Mouse (Mus musculus) heart, embryonic 11.5 days (tissue): ENCODE results near the gene Nfam1. TPM values are rescaled to one million over a fixed set of nuclear protein-coding genes. Genes with fewer than 3 reads are reported as not detected.
A peak's percentile ranks its signal among the peaks of the same experiment; 100 is the strongest.

Experiments
- ATAC-seq: fragments of 200-750 bp; cut with Nextera tagmentation; replicated peaks from 2 replicates; pipeline ENCODE4 v1.8.0; 2017; ENCODE audit warnings: moderate library complexity; ENCODE audit not compliant: insufficient number of reproducible peaks, low FRiP score, low TSS enrichment
- H3K27ac ChIP-seq: fragments of 300-500 bp; sonication (generic); 2 replicates; pipeline ENCODE4 v1.5.1; 2014; ENCODE audit warnings: mild to moderate bottlenecking, low read depth, low read length
- H3K27me3 ChIP-seq: fragments of 300-500 bp; sonication (generic); 2 replicates; pipeline ENCODE4 v1.6.1; 2014; ENCODE audit warnings: mild to moderate bottlenecking, low read length, mixed read lengths; ENCODE audit not compliant: control insufficient read depth, insufficient read depth
- H3K36me3 ChIP-seq: fragments of 300-500 bp; sonication (generic); 2 replicates; pipeline ENCODE4 v1.6.1; 2014; ENCODE audit warnings: mild to moderate bottlenecking, low read length, moderate library complexity, mixed read lengths; ENCODE audit not compliant: control insufficient read depth, insufficient read depth
- H3K4me1 ChIP-seq: fragments of 300-500 bp; sonication (generic); 2 replicates; pipeline ENCODE4 v1.6.1; 2014; ENCODE audit warnings: low read length; ENCODE audit not compliant: control insufficient read depth, insufficient read depth
- H3K4me2 ChIP-seq: fragments of 300-500 bp; sonication (generic); 2 replicates; pipeline ENCODE4 v1.6.1; 2014; ENCODE audit warnings: mild to moderate bottlenecking, moderate library complexity
- H3K4me3 ChIP-seq: fragments of 300-500 bp; sonication (generic); 2 replicates; pipeline ENCODE4 v1.5.1; 2014; ENCODE audit warnings: low read depth, low read length
- H3K9ac ChIP-seq: fragments of 300-500 bp; sonication (generic); 2 replicates; pipeline ENCODE4 v1.6.1; 2014; ENCODE audit warnings: mild to moderate bottlenecking, low read depth, low read length, moderate library complexity
- H3K9me3 ChIP-seq: fragments of 300-500 bp; sonication (generic); replicated peaks from 2 replicates; pipeline ENCODE4 v1.6.1; 2016; ENCODE audit warnings: low read length; ENCODE audit not compliant: control insufficient read depth
- WGBS: fragments of 180-500 bp; shearing (Covaris S2); extraction: QIAGEN DNeasy Blood & Tissue Kit; methylation state at CpG from one replicate; pipeline ENCODE4 v1.1.7; 2014; ENCODE audit not compliant: insufficient replicate concordance; 5-methylcytosine and 5-hydroxymethylcytosine counted together
- polyA plus RNA-seq: library from polyadenylated mRNA; unstranded; fragments of >200 nt; fragmentation: Nextera tagmentation; extraction: Ambion mirVana; gene quantifications from 2 replicates; pipeline ENCODE4 v1.2.1, GENCODE M21; 2014

The Nfam1 gene
- polyA plus RNA-seq, 1 experiment from 2014 or later: 1.7 TPM

DNA sequence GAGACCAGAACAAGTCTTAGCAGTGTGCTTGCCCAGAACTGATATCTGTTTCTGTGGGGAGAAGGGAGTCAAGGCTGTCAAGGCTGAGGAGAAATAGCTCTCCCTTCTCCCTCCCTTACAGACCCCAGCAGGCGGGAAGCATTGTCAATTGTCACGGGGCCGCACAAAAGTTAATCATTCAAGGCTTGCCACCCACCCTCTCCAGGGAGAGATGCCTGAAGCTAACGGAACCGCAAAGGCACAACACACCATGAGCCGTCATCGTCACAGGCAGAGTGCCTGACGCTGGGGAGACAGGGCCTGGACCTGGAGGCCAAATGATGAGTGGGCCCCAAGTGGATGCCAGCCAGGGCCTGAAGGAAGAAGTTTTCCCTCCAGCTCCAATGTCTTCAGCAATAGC is 22.7 kb downstream of the Nfam1 start:
- 30% methylated on average over 8 of the region's 8 CpGs for WGBS
- Histone ChIP-seq H3K27ac (no peak overlapping the region), H3K4me2 (0 out of 2 replicates have a peak overlapping the region, but pooled peaks have one; percentile 0)

DNA sequence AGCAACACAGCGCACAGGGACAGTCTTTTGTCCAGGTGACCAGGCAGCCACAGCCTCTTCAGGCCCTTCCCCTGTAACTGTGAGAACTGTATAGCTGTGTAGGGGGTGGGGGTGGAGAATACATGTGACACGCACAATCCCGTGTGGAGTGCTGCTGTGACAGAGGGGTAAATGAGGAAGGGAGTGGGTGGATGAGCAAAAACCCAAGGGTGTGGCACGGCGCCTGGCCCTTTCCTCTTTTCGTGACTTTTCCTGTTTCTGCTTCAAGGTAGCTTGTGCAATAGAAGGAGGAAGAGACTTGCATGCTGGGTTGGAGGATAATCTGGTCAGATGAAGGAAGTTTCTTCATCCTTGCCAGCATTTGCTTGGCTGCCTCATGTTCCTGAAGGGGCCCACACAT is 23.6 kb downstream of the Nfam1 start:
- no peak for ATAC-seq
- Histone ChIP-seq H3K27ac (no peak overlapping the region), H3K4me1 (peaks cover 14% of the 10 kb centered on the region), H3K9ac (no peak overlapping the region), H3K4me3 (no peak overlapping the region), H3K36me3 (no peaks in the 10 kb centered on the region), H3K4me2 (no peak overlapping the region), H3K27me3 (0 out of 2 replicates have a peak, but pooled peaks cover under 1% of the 10 kb centered on the region), H3K9me3 (no peaks in the 10 kb centered on the region)
- WGBS: 83% methylated on average over 6 of the region's 6 CpGs

More for the DNA sequence above, 22.7 kb downstream of the Nfam1 start:
- 0 out of 2 replicates have a peak, but pooled peaks cover 3% of the 10 kb centered on the region for H3K27me3 ChIP-seq
- H3K9ac ChIP-seq: no peak overlapping the region
- H3K9me3 ChIP-seq: no peaks in the 10 kb centered on the region
- peaks cover 14% of the 10 kb centered on the region for H3K4me1 ChIP-seq
- no peak for ATAC-seq
- no peak overlapping the region for H3K4me3 ChIP-seq
- H3K36me3 ChIP-seq: no peaks in the 10 kb centered on the region

GRCm38 (mm10) chr15:83008761-83009423 is 24.2 kb downstream of the Nfam1 start:
- WGBS: 72% methylated on average over 13 of the region's 13 CpGs
- ATAC-seq: no peak
- no peaks in the 10 kb centered on the region for H3K27me3 ChIP-seq
- H3K4me1 ChIP-seq: peaks cover 14% of the 10 kb centered on the region
- no peaks in the 10 kb centered on the region for H3K9me3 ChIP-seq
- H3K36me3 ChIP-seq: no peaks in the 10 kb centered on the region
- no peak overlapping the region for H3K27ac ChIP-seq
- no peak overlapping the region for H3K4me3 ChIP-seq
- H3K4me2 ChIP-seq: no peak overlapping the region
- no peak overlapping the region for H3K9ac ChIP-seq

GRCm38 (mm10) chr15:83007346-83007920 is 25.7 kb downstream of the Nfam1 start:
- Histone ChIP-seq H3K9ac (no peak overlapping the region), H3K36me3 (no peaks in the 10 kb centered on the region), H3K27me3 (peaks cover 5% of the 10 kb centered on the region; the same call in 1 of the 2 replicates), H3K4me1 (peaks cover 17% of the 10 kb centered on the region), H3K4me3 (no peak overlapping the region), H3K27ac (no peak overlapping the region), H3K9me3 (no peaks in the 10 kb centered on the region), H3K4me2 (no peak overlapping the region)
- no peak for ATAC-seq
- 50% methylated on average over 15 of the region's 15 CpGs for WGBS

- H3K27me3 ChIP-seq: peaks cover 29% of the 10 kb centered on the region
- no peaks in the 10 kb centered on the region for H3K9me3 ChIP-seq
- no peak overlapping the region for H3K4me3 ChIP-seq
- no peak overlapping the region for H3K4me2 ChIP-seq
- H3K4me1 ChIP-seq: peaks cover 3% of the 10 kb centered on the region
- no peak overlapping the region for H3K9ac ChIP-seq
- H3K27ac ChIP-seq: no peak overlapping the region
- WGBS: 48% methylated on average over 12 of the region's 12 CpGs
- no peak for ATAC-seq
- H3K36me3 ChIP-seq: no peaks in the 10 kb centered on the region
These were observed 30.2 kb downstream of the Nfam1 start for GRCm38 (mm10) chr15:83002665-83003548.

DNA sequence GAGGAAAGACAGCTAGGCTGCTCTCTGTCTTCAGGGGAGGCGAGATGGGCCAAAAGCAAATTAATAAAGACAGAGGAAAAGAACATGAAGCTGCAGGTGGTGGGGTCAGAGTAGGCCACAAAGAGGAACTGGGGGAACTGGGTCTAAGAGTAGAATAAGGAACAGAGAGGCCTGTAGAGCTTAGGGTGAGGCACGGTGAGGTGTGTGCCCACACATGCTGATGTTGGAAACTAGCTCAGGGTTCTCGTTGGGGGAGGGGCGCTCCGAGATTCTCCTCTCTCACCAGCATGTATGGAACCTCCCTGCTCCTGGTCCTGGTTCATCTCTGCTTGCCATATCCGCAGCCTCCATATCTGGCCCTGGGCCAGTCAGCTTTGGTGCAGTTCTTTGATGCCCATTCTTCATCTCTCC is 34.3 kb downstream of the Nfam1 start:
- Histone ChIP-seq H3K27me3 (peaks cover 32% of the 10 kb centered on the region), H3K4me2 (no peak overlapping the region), H3K4me1 (peaks cover 9% of the 10 kb centered on the region), H3K4me3 (no peak overlapping the region), H3K9me3 (no peaks in the 10 kb centered on the region), H3K27ac (no peak overlapping the region), H3K36me3 (no peaks in the 10 kb centered on the region), H3K9ac (no peak overlapping the region)
- 76% methylated on average over 6 of the region's 6 CpGs for WGBS
- ATAC-seq: no peak

GRCm38 (mm10) chr15:82996431-82996830 is 36.7 kb downstream of the Nfam1 start:
- no peak for ATAC-seq
- Histone ChIP-seq H3K36me3 (no peaks in the 10 kb centered on the region), H3K4me2 (no peak overlapping the region), H3K9me3 (no peaks in the 10 kb centered on the region), H3K4me1 (peaks cover 7% of the 10 kb centered on the region), H3K4me3 (no peak overlapping the region), H3K27ac (no peak overlapping the region), H3K27me3 (peaks cover 19% of the 10 kb centered on the region), H3K9ac (no peak overlapping the region)

GRCm38 (mm10) chr15:82995239-82995638 is 37.9 kb downstream of the Nfam1 start:
- no peak for ATAC-seq
- 69% methylated on average over 7 of the region's 7 CpGs for WGBS

More at GRCm38 (mm10) chr15:82995239-82995638, 37.9 kb downstream of the Nfam1 start:
- Histone ChIP-seq H3K9me3 (no peaks in the 10 kb centered on the region), H3K27ac (no peak overlapping the region), H3K4me3 (no peak overlapping the region), H3K36me3 (no peaks in the 10 kb centered on the region), H3K4me2 (no peak overlapping the region), H3K27me3 (peaks cover 16% of the 10 kb centered on the region), H3K4me1 (peaks cover 7% of the 10 kb centered on the region), H3K9ac (no peak overlapping the region)
